Mouse (Mus musculus) olfactory bulb, adult 2 months (tissue): ENCODE measurements around the gene Synm.

Source experiments
- CTCF ChIP-seq: fragments of 200-500 bp; IDR thresholded peaks from 2 replicates; pipeline ENCODE4 v1.5.1; 2012; ENCODE audit warnings: low read depth, mild to moderate bottlenecking, low read length, moderate library complexity; ENCODE audit not compliant: insufficient read depth
- POLR2A ChIP-seq: fragments of 200-500 bp; IDR thresholded peaks from 2 replicates; pipeline ENCODE4 v1.6.1; 2012; ENCODE audit warnings: mild to moderate bottlenecking, low read depth, low read length, moderate library complexity; ENCODE audit not compliant: insufficient read depth

DNA sequence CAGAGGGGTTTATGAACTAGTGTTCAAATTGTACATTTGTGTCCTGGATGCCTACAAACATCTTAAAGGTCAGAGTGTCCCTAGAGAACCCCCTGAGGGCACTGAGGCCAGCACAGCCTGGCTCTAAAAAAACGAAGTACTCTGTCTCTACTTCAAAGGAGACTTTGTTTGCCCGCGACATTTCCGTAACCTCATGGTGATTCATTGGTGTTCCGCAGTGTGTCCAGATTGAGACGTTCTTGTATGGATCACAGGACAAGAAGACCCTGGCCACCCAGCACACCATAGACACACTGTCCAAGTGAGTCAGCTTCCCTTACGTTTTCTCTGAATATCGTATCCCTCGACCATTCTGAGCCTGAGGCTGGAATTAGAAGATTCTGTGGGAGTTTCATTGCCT lies 34.5 kb downstream of the Synm start:
- TF ChIP-seq CTCF (no peak), POLR2A (no peak)
